Mouse (Mus musculus) heart, adult 2 months (tissue): ENCODE measurements around the gene Napsa.

ENCODE experiments used
- CTCF ChIP-seq: fragments of 200-600 bp; IDR thresholded peaks from 2 replicates; pipeline ENCODE4 v1.8.1; 2022; ENCODE audit warnings: antibody characterized with exemption, mild to moderate bottlenecking, moderate library complexity
- EP300 ChIP-seq: fragments of 200-500 bp; IDR thresholded peaks from 2 replicates; pipeline ENCODE4 v1.6.1; 2011; ENCODE audit warnings: low read depth, low read length, control low read depth; ENCODE audit not compliant: insufficient read depth
- POLR2A ChIP-seq: fragments of 200-500 bp; IDR thresholded peaks from 2 replicates; pipeline ENCODE4 v1.6.1; 2011; ENCODE audit warnings: mild to moderate bottlenecking, low read depth, low read length, control low read depth; ENCODE audit not compliant: insufficient read depth

- TF ChIP-seq POLR2A (no peak), CTCF (no peak), EP300 (no peak)
Measured at GRCm38 (mm10) chr7:44557629-44558028, 14.6 kb upstream of the Napsa start.
